In the genomic region with DNA sequence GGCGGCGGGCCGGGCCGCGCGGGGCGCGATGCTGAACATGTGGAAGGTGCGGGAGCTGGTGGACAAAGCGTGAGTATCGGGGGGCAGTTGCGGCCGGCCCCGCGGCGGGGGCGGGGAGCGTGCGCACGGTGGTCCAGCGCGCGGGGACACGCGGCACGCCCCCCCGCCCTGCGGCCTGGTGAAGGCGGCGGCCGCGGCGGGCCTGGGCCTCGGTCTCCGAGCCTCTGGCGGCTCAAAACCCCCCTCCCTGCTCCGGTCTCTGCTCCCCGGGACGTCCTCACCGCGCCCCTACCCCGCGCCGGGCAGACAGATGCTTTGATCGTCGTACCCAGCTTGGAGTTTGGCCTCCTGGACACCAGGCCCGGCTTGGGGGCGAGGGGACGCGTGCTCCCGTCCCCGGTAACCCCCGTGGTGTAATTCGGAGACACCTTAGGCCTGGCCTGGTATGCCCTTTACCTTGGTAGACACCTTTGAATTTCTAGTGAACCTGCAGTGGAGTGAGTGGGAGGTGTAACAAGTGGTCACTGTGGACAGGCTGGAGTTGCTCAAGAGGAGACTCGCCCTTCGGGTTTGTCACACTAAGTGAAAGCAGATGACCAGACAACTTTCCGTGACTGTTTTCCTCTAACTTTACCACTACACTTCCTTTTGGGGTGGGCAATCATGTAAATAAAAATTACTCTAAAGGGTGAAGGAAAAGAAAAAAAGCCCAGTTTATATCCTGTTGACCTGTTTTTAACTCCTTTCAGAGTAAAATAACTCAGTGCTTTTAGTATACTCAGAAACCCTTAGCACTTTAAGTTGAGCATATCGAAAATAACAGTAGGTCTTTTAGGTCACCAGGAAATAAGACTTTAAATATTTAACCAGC, we compare ENCODE assay signal across 8 mouse cellular contexts. TPM values are rescaled to one million over a fixed set of nuclear protein-coding genes. Genes with fewer than 3 reads are reported as not detected.
A peak's percentile ranks its signal among the peaks of the same experiment; 100 is the strongest.
DNase-seq lines count a peak whose midpoint lies in the region; ATAC-seq and TF ChIP-seq lines count a peak whose summit lies in the region.

No protein-coding gene starts in this region.

- H3K4me2 ChIP-seq in hindbrain, embryonic 11.5 days (replicated peaks; ENCODE audit: low read depth, low read length), result peak overlapping the region; percentile 64
- H3K4me2 ChIP-seq in midbrain, postnatal 0 days (ENCODE audit: low read depth, low read length, poor library complexity, severe bottlenecking), result peak overlapping the region; percentile 68

- H3K36me3 ChIP-seq in erythroblast, embryonic 14.5 days (ENCODE audit: control insufficient read depth), result peaks cover 41% of the 10 kb centered on the region
- no peaks in the 10 kb centered on the region for H3K36me3 ChIP-seq in hindbrain, embryonic 11.5 days (ENCODE audit: control insufficient read depth, insufficient read depth, low read length)
- H3K36me3 ChIP-seq in midbrain, postnatal 0 days (ENCODE audit: insufficient read depth, low read length), result no peaks in the 10 kb centered on the region
- H3K36me3 ChIP-seq in thymus, adult 2 months (ENCODE audit: control insufficient read depth, insufficient read depth, low read length), result no peaks in the 10 kb centered on the region

- H3K9me3 ChIP-seq in erythroblast, embryonic 14.5 days (ENCODE audit: control insufficient read depth, low read length), result no peaks in the 10 kb centered on the region
- H3K9me3 ChIP-seq in hindbrain, embryonic 11.5 days (ENCODE audit: control insufficient read depth, low read length), result no peaks in the 10 kb centered on the region
- no peaks in the 10 kb centered on the region for H3K9me3 ChIP-seq in midbrain, postnatal 0 days (ENCODE audit: low read length)

- no peaks in the 10 kb centered on the region for H3K27me3 ChIP-seq in erythroblast, embryonic 14.5 days (ENCODE audit: control insufficient read depth)
- no peaks in the 10 kb centered on the region for H3K27me3 ChIP-seq in hindbrain, embryonic 11.5 days (ENCODE audit: control insufficient read depth, insufficient read depth, low read length)
- H3K27me3 ChIP-seq in midbrain, postnatal 0 days (ENCODE audit: insufficient read depth, low read length), result no peaks in the 10 kb centered on the region
- H3K27me3 ChIP-seq in thymus, adult 2 months (ENCODE audit: control insufficient read depth, insufficient read depth, low read length), result no peaks in the 10 kb centered on the region

- peak overlapping the region; percentile 67 for H3K27ac ChIP-seq in hindbrain, embryonic 11.5 days (ENCODE audit: low read depth, low read length)
- H3K27ac ChIP-seq in midbrain, postnatal 0 days (ENCODE audit: low read depth, low read length), result peak overlapping the region; percentile 69
- peak overlapping the region; percentile 89 for H3K27ac ChIP-seq in thymus, adult 2 months (ENCODE audit: control insufficient read depth, insufficient read depth, low read length)

- no peak for TF ChIP-seq CTCF in midbrain, postnatal 0 days (IDR thresholded peaks at IDR 0.05)
- TF ChIP-seq CTCF in thymus, adult 2 months (IDR thresholded peaks at IDR 0.05; ENCODE audit: borderline replicate concordance, control insufficient read depth, extremely low read depth, insufficient read depth, low read length, poor library complexity), result no peak

- WGBS in hindbrain, embryonic 11.5 days, result 4% methylated on average over 34 of the region's 58 CpGs
- 4% methylated on average over 24 of the region's 58 CpGs for WGBS in midbrain, postnatal 0 days
- under 1% methylated on average over 48 of the region's 58 CpGs for WGBS in thymus, adult 2 months

- TF ChIP-seq POLR2A in thymus, adult 2 months (IDR thresholded peaks at IDR 0.05; ENCODE audit: control insufficient read depth, extremely low read depth, insufficient read depth, low read length, poor library complexity), result no peak

- H3K4me3 ChIP-seq in erythroblast, embryonic 14.5 days (replicated peaks), result peak overlapping the region; percentile 73
- H3K4me3 ChIP-seq in hindbrain, embryonic 11.5 days (ENCODE audit: low read depth, low read length), result peak overlapping the region; percentile 87
- H3K4me3 ChIP-seq in midbrain, postnatal 0 days (ENCODE audit: low read depth, low read length), result peak overlapping the region; percentile 99
- peak overlapping the region; percentile 99 for H3K4me3 ChIP-seq in thymus, adult 2 months (ENCODE audit: control insufficient read depth, insufficient read depth, low read length)

- peak; percentile 85 for ATAC-seq in hindbrain, embryonic 11.5 days (ENCODE audit: low FRiP score)
- ATAC-seq in midbrain, postnatal 0 days (ENCODE audit: low FRiP score), result peak; percentile 81

- peaks cover 65% of the 10 kb centered on the region for H3K4me1 ChIP-seq in erythroblast, embryonic 14.5 days (ENCODE audit: control insufficient read depth)
- no peaks in the 10 kb centered on the region; the same call in 1 of the 2 replicates for H3K4me1 ChIP-seq in hindbrain, embryonic 11.5 days (replicated peaks; ENCODE audit: control insufficient read depth, insufficient read depth, low read length)
- peaks cover 6% of the 10 kb centered on the region; the same call in 1 of the 2 replicates for H3K4me1 ChIP-seq in midbrain, postnatal 0 days (ENCODE audit: insufficient read depth, low read length)
- peaks cover 18% of the 10 kb centered on the region for H3K4me1 ChIP-seq in thymus, adult 2 months (replicated peaks; ENCODE audit: control insufficient read depth, insufficient read depth, low read length)

- DNase-seq in cerebellum, adult 9-10 months, result peak; percentile 33
- DNase-seq in cerebellum, postnatal 10 days, result no peak
- DNase-seq in R1 (ENCODE audit: low read depth, low spot score) (peak; percentile 18), liver (peak; percentile 51)
- peak; percentile 48 for DNase-seq in hindbrain, embryonic 11.5 days (ENCODE audit: low spot score)
- DNase-seq in midbrain, postnatal 0 days (ENCODE audit: low spot score), result peak; percentile 6
- DNase-seq in thymus, adult 2 months, result peak; percentile 46

- peak overlapping the region; percentile 86 for H3K9ac ChIP-seq in hindbrain, embryonic 11.5 days (ENCODE audit: low read depth, low read length)
- peak overlapping the region; percentile 92 for H3K9ac ChIP-seq in midbrain, postnatal 0 days (replicated peaks; ENCODE audit: low read length, poor library complexity, severe bottlenecking)

RNA-seq across cellular contexts. Expression of a gene that starts 0.5 kb away (rescaled TPM):
- polyA plus RNA-seq in erythroblast, embryonic 14.5 days (2012), result 1.7 and 2.0 TPM in 2 replicates
- 52.1 and 64.0 TPM in 2 replicates for polyA plus RNA-seq in hindbrain, embryonic 11.5 days (2014; fragmentation: Nextera tagmentation; extraction: Ambion mirVana)
- total RNA-seq in midbrain, postnatal 0 days (2014; rRNA removed), result 32.7 and 34.5 TPM in 2 replicates
- 25.4 and 27.6 TPM in 2 replicates for polyA plus RNA-seq in midbrain, postnatal 0 days (2015; fragmentation: Nextera tagmentation; extraction: Ambion mirVana)
- 64.6 and 70.1 TPM in 2 replicates for polyA plus RNA-seq in thymus, adult 2 months (2012; rRNA removed)

Comparison
In these comparisons a context has a peak if more than half of its experiments do, and no peak if none do; other contexts are left out.
1. DNase-seq: peak in cerebellum, adult 9-10 months (single experiment), R1 (single experiment), hindbrain, embryonic 11.5 days (single experiment), liver (single experiment), midbrain, postnatal 0 days (single experiment) and thymus, adult 2 months (single experiment); none in cerebellum, postnatal 10 days (0 of 2).
2. Peak in every context shown above with its lines, with median percentiles within 50 percentile points of each other: H3K4me3 ChIP-seq and H3K27ac ChIP-seq.